Mouse (Mus musculus) heart, postnatal 4 days (tissue): Measurements from ENCODE around the gene Des. TPM values are rescaled to one million over a fixed set of nuclear protein-coding genes. Genes with fewer than 3 reads are reported as not detected.

ENCODE experiments used
- total RNA-seq, 2 experiments: library from RNA; stranded (reverse); gene quantifications; 2 replicates each; pipeline ENCODE4 v1.2.3; 2021

Gene Des
- total RNA-seq, 2 experiments from 2014 or later, result 742 to 747 TPM

Other genes starting within 250 kb of the Des start
- 1 to 10 TPM; 2.3 to 3.1 TPM for gene Nhej1, start 235.1 kb upstream of the Des start, total RNA-seq
- gene Slc23a3, start 226.4 kb upstream of the Des start, total RNA-seq, result 1 to 10 TPM; 1.2 to 1.3 TPM
- gene Cnppd1, start 217.6 kb upstream of the Des start, total RNA-seq, result 10 to 100 TPM; 27.9 to 35.0 TPM
- gene Retreg2, start 217.6 kb upstream of the Des start, total RNA-seq, result 10 to 100 TPM; 34.1 to 37.5 TPM
- gene Zfand2b, start 191.7 kb upstream of the Des start, total RNA-seq, result 10 to 100 TPM; 17.3 to 20.6 TPM
- gene Abcb6, start 179.9 kb upstream of the Des start, total RNA-seq, result 10 to 100 TPM; 20.0 to 24.1 TPM
- 10 to 100 TPM; 10.0 to 12.0 TPM for gene Ankzf1, start 168.2 kb upstream of the Des start, total RNA-seq
- 10 to 100 TPM; 39.7 to 40.7 TPM for gene Atg9a, start 168.1 kb upstream of the Des start, total RNA-seq
- gene Glb1l, start 149.5 kb upstream of the Des start, total RNA-seq, result 10 to 100 TPM; 10.7 to 12.7 TPM
- 10 to 100 TPM; 65.6 to 67.0 TPM for gene Stk16, start 149.5 kb upstream of the Des start, total RNA-seq
- gene Tuba4a, start 140.5 kb upstream of the Des start, total RNA-seq, result 100 to 1,000 TPM; 371 to 462 TPM
- not detected for gene A630095N17Rik, start 128.2 kb upstream of the Des start, total RNA-seq
- gene Dnajb2, start 123.9 kb upstream of the Des start, total RNA-seq, result 10 to 100 TPM; 46.4 to 49.2 TPM
- gene Ptprn, start 95.8 kb upstream of the Des start, total RNA-seq, result under 1 TPM; 0.41 to 0.43 TPM
- gene Resp18, start 81.9 kb upstream of the Des start, total RNA-seq, result not detected
- 10 to 100 TPM; 89.5 to 89.8 TPM for gene Dnpep, start 42.3 kb upstream of the Des start, total RNA-seq
- 100 to 1,000 TPM; 121 to 123 TPM for gene Speg, start 15.0 kb downstream of the Des start, total RNA-seq
- gene Gmppa, start 75.6 kb downstream of the Des start, total RNA-seq, result 10 to 100 TPM; 41.1 to 41.4 TPM
- gene Asic4, start 90.1 kb downstream of the Des start, total RNA-seq, result not detected
- 10 to 100 TPM; 38.0 to 38.7 TPM for gene Chpf, start 119.0 kb downstream of the Des start, total RNA-seq
- gene Tmem198, start 119.2 kb downstream of the Des start, total RNA-seq, result 1 to 10 TPM in 1 of 2 experiments, under 1 TPM in 1; 0.55 to 1.1 TPM
- gene Obsl1, start 146.1 kb downstream of the Des start, total RNA-seq, result 100 to 1,000 TPM; 196 to 210 TPM
- gene Inha, start 146.7 kb downstream of the Des start, total RNA-seq, result 10 to 100 TPM in 1 of 2 experiments, 1 to 10 TPM in 1; 10.0 to 10.3 TPM
- gene Stk11ip, start 161.2 kb downstream of the Des start, total RNA-seq, result 10 to 100 TPM; 15.7 to 16.7 TPM
- 100 to 1,000 TPM; 121 to 125 TPM for gene Slc4a3, start 185.9 kb downstream of the Des start, total RNA-seq